Mouse (Mus musculus): ENCODE data around the gene Ccm2l.

DNA sequence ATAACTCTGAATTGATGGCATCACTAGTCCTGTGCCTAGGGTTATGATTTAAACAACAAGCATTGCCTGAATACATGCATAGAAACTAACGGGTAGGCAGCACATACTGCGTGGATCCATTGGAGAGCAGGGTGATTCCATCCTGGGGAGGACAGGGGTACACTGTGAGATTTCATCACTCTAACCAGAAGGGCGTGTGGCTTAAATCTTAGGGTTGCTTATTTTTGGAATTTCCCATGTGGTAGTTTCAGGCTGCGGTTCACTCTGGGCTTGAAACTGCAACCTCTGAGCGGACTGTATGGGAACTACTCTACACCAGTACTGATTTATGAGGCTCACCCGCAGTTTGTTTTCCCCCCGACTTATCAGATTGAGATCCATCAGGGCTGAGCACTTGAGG, 45.5 kb downstream of the Ccm2l start:
- TF ChIP-seq CTCF (IDR thresholded peaks at IDR 0.05; ENCODE audit: low read depth, low read length) (no peak), POLR2A (IDR thresholded peaks at IDR 0.05; ENCODE audit: extremely low read depth, insufficient read depth, low read length) (no peak)
